Mouse (Mus musculus): ENCODE data around the gene Ghrh. TPM values are rescaled to one million over a fixed set of nuclear protein-coding genes. Genes with fewer than 3 reads are reported as not detected.

Ghrh gene
- polyA plus RNA-seq, 2 experiments from 2014 or later = not detected

DNA sequence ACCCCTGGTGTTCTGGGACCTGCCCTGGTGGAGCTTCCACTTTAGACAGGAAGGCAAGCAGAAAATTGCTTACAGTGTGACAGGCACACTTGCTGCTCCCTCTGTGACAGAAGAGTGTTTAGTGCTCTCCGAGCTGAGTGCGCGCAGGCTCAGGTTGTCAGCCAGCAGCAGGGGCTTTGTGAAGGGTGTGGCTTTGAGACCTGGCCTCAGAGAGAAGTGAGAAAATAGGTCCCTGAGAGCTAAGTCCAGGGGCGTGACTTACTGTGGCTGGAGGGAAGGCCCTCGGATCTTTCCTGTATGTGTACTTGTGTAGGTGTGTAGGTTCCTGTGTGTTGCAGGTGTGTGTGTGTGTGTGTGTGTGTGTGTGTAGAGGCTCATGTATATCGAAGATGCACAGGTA, 4.0 kb downstream of the Ghrh start:
- no peak for ATAC-seq

DNA sequence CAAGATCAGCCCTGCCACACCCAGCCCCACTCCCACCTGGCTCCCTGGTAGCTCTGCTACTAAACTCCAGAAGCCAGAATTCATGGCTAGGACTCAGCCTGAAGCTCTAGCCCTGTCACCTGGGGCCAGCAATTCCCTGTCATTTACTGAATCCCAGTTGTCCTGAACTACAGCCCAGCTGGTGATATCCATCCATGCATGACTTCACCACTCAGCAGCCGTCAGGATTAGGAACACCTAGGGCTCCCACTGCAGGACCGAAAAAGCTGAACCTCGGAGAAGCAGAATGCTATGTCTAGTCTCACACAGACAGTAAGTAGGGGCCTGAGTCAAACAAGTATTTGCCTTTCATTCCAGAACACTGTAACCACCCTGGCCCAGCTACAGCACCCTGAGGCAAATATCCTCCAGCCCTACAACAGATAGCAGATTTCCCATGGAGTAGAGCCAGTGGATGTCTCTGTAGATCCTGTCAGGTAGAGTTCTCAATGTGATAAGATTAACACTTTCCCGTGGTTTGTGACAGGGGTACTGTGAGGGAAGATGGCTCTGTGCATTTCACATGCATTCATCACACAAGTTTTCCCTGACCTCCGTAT, 4.9 kb downstream of the Ghrh start:
- no peak for ATAC-seq

DNA sequence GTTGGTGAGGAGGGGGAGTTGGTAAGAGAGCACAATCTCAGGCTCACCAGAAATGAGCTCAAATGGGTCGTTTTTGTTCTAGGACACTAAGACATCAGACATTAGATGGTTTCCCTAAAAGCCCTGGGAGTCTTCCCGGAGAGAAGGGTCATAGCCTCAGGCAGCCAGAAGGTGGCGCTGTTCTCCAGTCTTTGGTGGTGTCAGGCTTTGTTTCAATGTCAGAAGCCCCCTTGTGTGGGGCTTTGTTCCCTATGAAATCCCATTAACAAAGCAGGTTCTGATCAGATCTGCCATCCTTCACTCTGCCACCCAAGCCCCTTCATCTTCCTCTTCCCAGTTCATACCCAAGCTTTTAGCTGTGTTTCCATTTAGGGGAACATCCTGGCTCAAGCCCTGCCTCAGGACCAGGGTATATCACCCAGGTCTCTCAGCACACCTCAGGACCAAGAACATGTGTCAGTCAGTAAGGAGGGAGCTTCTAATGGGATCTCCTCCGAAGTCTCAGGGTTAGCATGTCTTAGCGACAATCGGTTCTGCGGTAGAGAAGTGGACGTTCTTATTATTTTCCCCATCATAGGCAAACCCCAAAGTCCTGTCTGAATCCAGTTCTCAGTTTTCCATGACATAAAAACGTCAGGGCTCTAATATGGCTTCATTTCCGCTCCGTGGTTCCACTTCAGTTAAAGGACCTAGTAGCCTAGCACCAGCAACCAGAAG, 5.6 kb downstream of the Ghrh start:
- peak; percentile 43 for ATAC-seq

DNA sequence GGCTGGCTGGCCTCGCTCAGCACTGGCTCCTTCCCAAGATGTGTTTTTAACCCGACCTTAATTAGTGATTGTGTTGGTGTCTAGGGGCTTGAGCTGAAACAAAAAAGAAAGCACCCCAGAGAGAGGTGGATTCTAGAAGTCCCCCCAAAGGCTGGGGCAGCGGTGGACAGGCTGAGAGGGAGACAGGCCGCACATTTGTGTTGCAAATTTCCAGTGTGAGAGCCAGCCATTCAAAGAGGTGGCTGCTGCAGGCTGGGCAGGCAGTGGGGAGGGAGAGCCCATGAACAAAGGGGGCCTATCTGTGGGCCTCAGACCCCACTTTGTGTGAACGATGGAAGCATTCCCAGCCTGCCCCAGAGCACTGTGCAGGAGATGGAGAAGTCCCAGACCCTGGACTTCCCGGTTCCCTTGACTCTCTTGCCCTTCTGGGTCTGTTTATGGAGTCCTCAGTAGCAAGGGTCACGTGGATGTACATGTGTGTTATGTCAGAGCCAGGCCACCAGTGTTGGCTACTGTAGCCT, 7.0 kb downstream of the Ghrh start:
- ATAC-seq = no peak

DNA sequence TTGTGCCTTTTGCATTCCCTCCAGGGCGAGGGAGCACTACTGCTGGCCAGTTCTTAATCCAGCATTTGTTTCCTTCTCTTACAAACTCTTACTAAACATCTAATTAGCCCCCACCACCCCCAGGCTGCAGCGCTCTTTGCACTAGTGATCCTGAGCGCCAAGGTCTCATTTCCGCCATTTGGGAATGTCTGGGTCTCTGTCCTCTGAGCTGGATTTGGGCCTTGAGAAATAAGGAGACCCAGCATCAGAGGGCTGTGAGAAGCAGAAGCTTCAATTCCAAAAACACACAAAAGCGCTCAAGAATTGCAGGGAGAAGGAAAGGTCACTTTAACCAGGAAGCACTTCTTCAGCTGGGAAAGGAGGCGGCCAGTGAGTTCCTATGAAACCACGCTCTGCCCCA, 7.8 kb downstream of the Ghrh start:
- no peak for ATAC-seq

DNA sequence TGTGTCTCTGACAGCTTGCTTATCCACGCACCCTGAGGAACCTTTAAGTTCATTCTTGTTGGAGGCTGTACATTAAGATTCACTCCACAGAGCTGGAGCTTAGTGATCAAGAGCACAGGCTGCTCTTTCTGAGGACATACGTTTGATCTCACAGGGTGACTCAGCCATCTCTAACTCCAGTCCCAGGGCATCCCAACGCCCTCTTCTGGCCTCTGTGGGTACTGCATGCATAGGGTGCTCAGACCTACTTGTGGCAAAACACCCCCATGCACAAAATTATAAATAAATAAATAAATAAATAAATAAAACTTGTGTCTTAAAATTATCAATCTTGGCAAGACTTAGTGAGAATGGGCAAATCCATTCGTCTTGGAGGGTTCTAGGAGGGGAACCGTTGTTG, 8.6 kb downstream of the Ghrh start:
- peak; percentile 51 for ATAC-seq

DNA sequence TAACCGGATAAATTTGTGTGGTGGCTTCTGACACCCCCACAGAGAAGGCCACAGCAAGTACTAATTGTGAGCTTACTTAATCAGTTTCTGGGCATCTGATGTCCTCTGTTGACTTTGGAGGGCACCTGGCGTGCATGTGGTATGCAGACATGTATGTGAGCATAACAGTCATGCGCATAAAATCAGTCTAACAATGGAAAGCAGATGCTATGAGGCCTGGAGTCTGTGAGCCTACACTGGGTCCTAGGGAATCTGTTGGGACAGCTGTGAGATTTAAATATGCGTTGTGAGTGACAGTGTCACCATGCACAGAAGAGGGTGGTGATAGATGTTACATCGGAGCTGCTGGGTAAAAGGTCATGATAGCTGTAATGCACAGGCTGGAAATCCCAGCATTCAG, 15.2 kb downstream of the Ghrh start:
- no peak for ATAC-seq

DNA sequence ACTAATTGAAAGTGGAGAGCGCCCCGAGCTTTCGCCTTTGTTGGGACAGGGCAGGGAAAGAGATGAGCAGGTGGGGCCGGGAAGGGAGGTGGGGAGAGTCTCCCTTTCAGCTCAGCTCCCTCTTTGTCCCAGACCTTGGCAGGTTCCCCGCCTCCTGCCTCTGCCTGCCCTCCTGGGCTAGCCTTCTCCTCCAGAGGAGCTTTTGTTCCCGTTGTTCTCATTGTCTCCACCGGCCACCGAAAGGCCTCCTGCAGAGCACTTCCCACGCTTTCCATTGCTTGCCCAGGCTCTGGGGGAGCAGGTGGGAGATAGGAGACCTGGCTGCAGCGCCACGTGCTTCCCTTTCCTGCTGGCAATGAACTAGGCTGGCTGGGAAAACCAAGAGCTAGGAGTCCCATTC, 18.7 kb downstream of the Ghrh start:
- no peak for ATAC-seq

DNA sequence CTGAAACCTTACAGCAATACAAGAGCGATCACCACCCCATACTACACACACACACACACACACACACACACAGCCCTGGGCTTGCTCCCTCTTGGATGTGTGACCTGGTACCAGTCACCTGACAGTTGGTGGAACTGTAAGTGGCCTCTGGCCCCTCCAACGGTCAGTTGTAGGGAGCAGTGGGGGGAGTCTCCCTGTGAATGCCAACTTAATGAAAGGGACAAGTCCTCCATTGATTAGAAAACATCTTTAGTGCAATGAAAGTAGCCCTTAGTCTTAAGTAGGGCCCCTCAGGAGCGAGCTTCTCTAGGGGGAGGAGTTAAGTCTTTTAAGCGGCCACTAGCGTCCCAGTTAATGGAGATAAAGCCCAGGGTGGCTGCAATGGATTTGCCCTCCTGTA, 19.2 kb downstream of the Ghrh start:
- ATAC-seq = no peak

DNA sequence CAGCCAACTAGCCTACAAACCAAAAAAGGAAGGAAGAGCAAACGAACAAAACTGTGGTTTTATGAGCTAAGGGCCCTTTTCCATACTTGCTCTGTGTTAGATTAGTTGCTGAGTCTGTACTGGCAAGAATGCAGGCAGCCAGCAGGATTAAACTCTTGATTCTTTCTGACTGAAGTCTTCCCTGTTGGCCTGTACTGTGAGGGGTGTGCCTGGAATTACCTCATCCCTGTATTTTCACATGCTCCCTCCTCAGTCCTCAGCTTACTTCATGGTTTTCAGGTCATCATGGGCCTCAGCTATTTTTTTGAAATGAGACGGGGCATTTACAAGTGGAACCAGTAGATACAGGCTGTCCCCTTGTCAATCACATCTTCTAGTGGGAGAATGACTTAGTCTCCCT, 22.1 kb downstream of the Ghrh start:
- ATAC-seq = no peak

DNA sequence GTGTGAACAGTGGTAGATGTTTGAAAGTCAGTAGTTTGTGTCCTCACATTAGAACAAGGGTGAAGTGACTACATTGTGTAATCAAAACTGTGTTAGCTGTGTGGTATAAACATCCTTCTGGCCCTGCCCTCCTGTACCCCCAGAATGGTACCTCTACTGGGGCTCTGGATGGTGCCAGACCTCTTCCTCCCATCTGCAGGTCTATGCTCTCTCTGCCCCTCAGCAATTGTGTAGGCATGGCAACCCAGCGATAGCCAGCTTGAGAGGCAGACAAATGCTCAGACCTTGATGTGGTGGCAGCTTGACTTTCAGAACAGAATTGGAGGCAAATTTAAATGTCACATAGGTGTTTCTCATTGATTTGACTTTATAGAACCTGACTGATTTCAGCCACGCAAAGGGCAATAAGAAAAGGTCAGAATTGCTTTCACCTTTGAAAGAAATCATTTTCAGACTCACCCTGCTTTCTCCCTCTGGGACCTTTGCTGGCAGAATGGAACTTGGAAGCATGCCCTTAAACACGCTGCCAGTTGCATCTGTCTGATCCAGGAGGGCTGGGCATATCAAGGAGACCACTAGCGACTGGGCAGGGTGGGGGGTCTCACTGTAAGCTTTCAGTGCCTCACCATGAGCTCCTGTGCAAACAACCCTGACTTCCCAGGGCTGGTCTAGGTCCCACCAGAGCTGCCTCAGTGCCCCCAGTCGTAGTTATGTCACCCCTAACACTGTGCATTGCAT, 25.1 kb downstream of the Ghrh start:
- ATAC-seq = no peak

DNA sequence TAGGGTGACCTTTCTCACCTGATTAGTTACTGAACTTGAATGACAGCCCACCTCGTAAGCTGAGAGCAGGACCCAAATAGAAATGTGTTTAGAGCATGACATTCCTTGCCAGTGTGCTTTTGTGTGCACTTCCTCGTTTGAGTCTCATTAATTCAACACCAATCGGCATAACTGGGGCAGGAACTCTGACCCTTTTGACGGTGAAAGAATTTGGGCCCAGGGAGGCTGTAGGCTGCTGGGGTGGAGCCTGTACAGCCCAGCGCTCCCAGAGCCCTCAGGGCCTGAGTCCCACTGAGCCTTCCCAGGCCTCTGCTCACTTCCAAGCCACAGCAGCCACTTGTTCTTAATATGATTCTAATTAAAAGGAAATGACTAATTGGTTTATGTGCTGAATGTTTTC, 26.4 kb downstream of the Ghrh start:
- no peak for ATAC-seq

DNA sequence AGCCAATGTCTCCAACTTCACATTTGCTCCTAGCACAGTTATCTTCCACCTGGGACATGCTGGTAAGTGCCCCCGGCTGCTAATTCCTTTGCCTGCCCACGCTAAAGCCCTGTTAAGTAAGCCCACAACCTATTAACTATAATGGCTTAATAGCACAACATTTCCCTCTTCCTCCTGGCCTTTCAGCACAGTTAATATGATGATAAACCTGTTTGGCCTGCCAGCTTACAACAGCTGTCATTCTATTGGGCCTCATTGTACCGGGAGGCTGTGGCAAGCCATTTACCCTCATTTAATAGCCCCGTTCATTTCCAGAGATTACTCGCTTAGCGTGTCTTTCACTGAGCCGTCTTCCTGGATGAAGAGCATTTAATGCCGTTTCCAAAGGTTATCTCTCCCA, 27.2 kb downstream of the Ghrh start:
- no peak for ATAC-seq

DNA sequence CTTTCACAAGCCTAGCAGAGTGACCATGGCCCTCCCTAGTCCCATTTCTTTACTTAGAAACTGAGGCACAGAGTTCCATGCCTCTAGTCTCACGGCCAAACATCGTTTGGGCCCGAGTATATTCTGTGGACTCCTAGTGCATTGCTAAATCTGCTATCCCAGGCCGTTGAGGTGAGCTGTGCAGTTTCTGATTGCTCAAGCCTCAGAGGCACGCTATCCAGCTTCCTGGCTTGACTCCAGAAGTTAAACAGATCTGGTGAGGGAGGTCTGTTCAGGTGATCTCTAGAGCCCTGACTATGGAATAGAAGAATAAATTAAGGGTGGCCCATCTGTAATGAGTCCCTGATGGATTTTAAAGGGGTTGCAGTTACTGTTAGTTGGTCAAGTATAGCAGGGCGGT, 30.1 kb downstream of the Ghrh start:
- ATAC-seq = no peak

DNA sequence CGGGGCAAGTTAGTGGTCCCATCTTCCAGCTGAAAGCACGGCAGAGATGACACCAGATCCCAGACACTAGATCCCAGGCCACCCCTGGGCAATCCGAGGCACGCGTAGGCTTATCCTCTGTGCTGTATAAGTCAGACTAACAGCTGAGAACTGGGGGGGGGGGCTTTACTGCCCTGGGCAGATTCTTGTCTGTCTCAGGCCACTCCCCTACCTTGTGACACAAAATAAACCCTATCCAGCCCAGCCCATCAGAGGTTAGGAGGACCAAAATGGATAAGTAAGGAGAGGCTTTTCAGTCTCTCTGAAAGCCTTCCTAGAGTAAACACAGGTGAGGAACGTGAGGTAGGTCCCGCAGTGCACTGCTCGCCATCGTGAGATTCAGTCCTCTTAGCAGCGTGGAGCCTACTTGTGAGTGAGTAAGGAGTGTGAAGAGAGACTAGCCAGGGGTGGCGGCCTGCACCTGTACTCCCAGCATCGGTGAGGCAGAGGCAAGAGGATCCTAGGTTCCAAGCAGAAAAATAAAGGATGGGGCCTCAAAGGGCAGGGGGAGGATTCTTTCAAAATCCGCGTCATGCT, 30.9 kb downstream of the Ghrh start:
- ATAC-seq = no peak

DNA sequence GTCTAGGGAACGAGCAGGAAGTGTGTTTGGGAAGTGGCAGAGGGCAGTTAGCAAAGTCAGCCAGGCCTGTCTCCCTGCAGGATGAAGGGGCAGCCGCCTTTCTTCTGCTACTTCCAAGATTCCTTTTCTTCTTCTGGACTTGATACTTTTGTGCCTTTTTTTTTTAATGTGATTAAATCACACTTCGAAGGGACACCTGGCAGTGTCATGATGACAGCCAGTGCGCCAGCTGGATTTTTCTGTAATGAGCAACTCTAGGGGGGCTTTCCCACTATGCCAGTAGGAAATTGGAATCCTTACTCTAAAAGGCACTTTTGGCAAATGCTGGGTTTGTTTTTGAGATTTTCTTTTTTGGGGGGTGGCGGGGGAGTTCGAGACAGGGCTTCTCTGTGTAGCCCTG, 31.8 kb downstream of the Ghrh start:
- no peak for ATAC-seq

DNA sequence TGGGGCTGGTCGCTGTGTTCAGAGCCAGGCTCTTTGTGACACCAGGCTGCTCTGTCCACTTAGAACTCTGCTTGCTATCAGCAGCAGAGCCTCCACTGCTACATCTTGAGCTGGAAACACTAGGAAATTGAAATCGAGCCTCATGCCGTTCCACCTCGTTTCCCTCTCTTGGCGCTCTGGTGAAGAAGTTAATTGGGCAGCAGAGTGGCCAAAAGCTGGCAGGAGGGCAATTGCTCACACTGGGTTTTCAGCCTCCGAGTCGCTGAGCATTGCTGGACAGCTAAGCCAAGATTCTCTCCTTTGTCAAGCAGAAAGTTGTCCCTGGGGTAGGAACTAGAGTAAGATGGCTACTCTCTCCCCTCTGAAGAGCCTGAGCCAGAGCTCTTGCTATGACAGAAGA, 33.0 kb downstream of the Ghrh start:
- ATAC-seq = no peak

DNA sequence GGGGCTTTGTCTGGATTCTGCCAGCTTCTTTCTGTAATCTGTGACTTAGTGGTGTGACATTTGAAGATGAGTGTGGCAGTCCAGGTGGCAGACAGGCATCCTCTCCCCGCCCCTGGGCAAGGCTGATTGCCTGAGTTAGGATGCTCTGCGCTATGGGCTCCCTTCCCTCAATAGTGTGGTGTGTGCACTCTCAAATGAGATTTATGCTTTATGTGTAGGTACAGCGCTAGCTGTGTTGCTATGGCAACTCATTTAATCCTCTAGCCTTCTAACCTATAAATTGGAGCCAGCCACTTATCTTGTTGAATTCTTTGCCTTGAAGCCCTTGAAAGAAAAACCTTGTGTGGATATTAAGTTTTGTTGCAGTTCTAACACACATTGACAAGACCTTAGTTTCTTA, 33.6 kb downstream of the Ghrh start:
- ATAC-seq = no peak

DNA sequence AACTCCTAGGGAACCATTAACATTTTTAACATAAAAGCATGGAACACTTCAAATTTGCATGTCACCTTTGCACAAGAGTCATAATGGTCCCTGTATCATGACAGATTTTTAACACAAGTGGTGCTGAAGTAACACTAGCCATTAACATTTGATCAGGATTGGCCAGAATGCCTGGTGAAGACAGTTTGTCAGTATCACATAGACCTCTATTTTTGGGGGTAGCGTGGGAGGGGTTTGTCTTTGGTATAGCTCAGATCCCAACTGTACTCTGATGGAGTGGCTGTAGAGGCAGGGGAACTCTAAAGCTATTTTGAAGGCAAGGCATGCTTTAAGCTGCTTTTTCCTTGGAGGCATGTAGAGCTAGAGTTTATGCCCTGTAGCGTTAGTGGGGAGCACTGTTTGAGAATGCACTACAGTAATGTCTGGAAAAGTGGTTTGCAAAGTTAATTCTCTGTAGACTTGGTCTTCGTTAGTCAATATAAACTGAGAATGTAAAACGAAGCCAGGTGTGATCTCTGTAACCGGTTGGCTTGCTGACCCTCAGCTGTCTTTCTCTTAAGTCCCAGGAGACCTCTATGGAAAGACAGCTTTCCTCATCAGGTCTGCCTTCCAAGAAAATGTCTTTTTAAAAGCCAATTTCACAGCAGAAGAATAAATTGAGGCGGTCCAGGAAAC, 36.2 kb downstream of the Ghrh start:
- no peak for ATAC-seq

DNA sequence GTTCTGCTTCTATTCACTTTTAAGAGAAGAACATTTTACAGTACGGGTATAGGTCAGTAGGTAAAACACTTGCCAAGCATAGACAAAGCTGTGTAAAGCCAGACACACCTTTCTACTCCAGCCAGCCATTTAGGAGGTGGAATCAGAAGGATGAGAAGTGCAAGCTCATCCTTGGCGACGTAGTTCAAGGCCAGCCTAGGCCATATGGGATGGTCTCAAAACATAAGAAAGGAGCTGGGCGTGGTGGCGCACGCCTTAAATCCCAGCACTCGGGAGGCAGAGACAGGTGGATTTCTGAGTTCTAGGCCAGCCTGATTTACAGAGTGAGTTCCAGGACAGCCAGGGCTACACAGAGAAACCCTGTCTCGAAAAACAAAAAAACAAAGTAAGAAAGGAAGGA, 37.7 kb downstream of the Ghrh start:
- ATAC-seq = no peak

DNA sequence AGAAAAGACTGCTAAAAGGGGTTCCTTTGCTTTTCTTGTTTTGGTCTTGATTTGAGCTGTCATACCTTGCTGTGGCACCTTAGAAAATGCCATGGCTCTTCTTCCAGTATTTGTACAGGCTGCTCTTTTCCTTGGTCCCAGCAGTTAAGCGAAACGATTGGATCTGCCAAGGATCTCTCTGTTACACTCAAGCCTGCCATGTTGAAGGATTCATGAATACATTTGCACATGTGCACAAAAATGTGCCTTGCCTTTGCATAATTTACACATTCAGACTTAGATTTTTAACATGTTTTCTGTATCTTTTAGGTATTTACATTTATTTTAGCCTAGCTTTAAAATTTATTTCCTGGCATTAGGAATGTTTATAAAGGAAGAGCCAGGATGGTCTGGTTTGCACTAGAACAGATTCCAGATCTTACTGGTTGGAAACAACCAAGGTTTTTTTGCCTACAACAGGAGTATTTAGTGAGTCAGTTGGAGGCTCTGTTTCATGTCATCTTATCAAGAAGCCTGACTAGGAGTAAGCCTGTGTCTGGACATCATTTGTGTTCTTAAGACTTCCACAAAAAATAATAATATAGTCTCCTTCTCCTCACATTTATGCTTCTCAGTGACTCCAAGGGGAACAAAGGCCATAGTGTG, 38.9 kb downstream of the Ghrh start:
- no peak for ATAC-seq

DNA sequence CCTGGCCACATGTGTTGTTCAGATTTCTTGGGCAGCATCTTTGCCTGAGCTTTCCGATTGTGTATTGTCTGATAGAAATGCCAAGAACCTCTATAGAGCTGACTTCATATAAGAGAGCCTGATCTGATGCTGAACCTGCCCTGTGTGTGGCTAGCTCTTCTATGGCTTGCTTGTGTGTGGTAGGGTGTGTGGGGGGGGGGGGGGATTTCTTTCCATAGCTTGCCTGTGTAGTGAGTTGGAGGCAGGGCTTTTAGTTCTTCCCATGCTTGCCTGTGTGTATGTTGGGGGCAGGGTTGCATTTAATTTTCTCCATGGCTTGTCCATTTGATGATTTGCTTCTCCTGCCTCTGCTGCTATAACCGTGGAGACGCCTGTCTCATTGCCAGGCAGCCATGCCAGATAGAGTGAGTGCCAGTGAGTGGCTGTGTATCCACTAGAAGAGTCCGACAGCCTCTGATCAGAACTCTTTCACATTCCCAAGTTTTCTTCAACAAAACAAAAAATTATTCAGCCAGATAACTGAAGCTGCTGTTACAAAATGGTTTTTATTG, 39.5 kb downstream of the Ghrh start:
- ATAC-seq = no peak

Measured in CD4-positive, CD25-positive, alpha-beta regulatory T cell, adult 4 months (primary cell).